Mouse (Mus musculus): ENCODE measurements around the gene Zfp64. TPM values are rescaled to one million over a fixed set of nuclear protein-coding genes. Genes with fewer than 3 reads are reported as not detected.
A peak's percentile ranks its signal among the peaks of the same experiment; 100 is the strongest.

Gene Zfp64
- polyA plus RNA-seq, 1 experiment from 2014 or later = 12.9 TPM

GRCm38 (mm10) chr2:168955850-168956346, 511 bp upstream of the Zfp64 start:
- WGBS = 40% methylated on average over 10 of the region's 10 CpGs
- Histone ChIP-seq H3K4me2 (replicated peaks; ENCODE audit: low read depth) (peak overlapping the region; percentile 95), H3K4me1 (replicated peaks; ENCODE audit: control insufficient read depth, insufficient read depth, low read length) (0 out of 2 replicates have a peak, but pooled peaks cover 4% of the 10 kb centered on the region), H3K27ac (ENCODE audit: low read depth, low read length) (peak overlapping the region; percentile 78; the same call in 1 of the 2 replicates), H3K9me3 (ENCODE audit: control insufficient read depth) (no peaks in the 10 kb centered on the region), H3K36me3 (ENCODE audit: control insufficient read depth, insufficient read depth) (peaks cover 7% of the 10 kb centered on the region; the same call in 1 of the 2 replicates), H3K4me3 (ENCODE audit: low read depth, low read length) (peak overlapping the region; percentile 73; the same call in 1 of the 2 replicates), H3K9ac (ENCODE audit: low read depth, low read length) (no peak overlapping the region), H3K27me3 (replicated peaks; ENCODE audit: control insufficient read depth, insufficient read depth, low read length) (no peaks in the 10 kb centered on the region)
- ATAC-seq = peak; percentile 41
- TF ChIP-seq CTCF (IDR thresholded peaks at IDR 0.05; ENCODE audit: low read depth) = no peak

GRCm38 (mm10) chr2:168954376-168954775, 1.0 kb downstream of the Zfp64 start:
- ATAC-seq = peak; percentile 27; the same call in 1 of the 2 replicates
- 5% methylated on average over 8 of the region's 8 CpGs for WGBS
- H3K27ac ChIP-seq (ENCODE audit: low read depth, low read length) = peak overlapping the region; percentile 78; the same call in 1 of the 2 replicates
- H3K9ac ChIP-seq (ENCODE audit: low read depth, low read length) = peak overlapping the region; percentile 82
- H3K9me3 ChIP-seq (ENCODE audit: control insufficient read depth) = no peaks in the 10 kb centered on the region
- peak overlapping the region; percentile 73 for H3K4me3 ChIP-seq (ENCODE audit: low read depth, low read length)
- peak overlapping the region; percentile 95 for H3K4me2 ChIP-seq (replicated peaks; ENCODE audit: low read depth)
- H3K27me3 ChIP-seq (replicated peaks; ENCODE audit: control insufficient read depth, insufficient read depth, low read length) = no peaks in the 10 kb centered on the region
- H3K36me3 ChIP-seq (ENCODE audit: control insufficient read depth, insufficient read depth) = peaks cover 17% of the 10 kb centered on the region
- H3K4me1 ChIP-seq (replicated peaks; ENCODE audit: control insufficient read depth, insufficient read depth, low read length) = 0 out of 2 replicates have a peak, but pooled peaks cover 4% of the 10 kb centered on the region
- TF ChIP-seq CTCF (IDR thresholded peaks at IDR 0.05; ENCODE audit: low read depth) = no peak

- 84% methylated on average over 6 of the region's 6 CpGs for WGBS
- Histone ChIP-seq H3K4me2 (replicated peaks; ENCODE audit: low read depth) (no peak overlapping the region), H3K36me3 (ENCODE audit: control insufficient read depth, insufficient read depth) (peaks cover 51% of the 10 kb centered on the region), H3K9me3 (ENCODE audit: control insufficient read depth) (no peaks in the 10 kb centered on the region), H3K27me3 (replicated peaks; ENCODE audit: control insufficient read depth, insufficient read depth, low read length) (no peaks in the 10 kb centered on the region), H3K4me3 (ENCODE audit: low read depth, low read length) (no peak overlapping the region), H3K27ac (ENCODE audit: low read depth, low read length) (no peak overlapping the region), H3K4me1 (replicated peaks; ENCODE audit: control insufficient read depth, insufficient read depth, low read length) (no peaks in the 10 kb centered on the region), H3K9ac (ENCODE audit: low read depth, low read length) (no peak overlapping the region)
- no peak for ATAC-seq
- TF ChIP-seq CTCF (IDR thresholded peaks at IDR 0.05; ENCODE audit: low read depth) = no peak
Observed at GRCm38 (mm10) chr2:168948506-168948905, 6.9 kb downstream of the Zfp64 start.

GRCm38 (mm10) chr2:168947663-168948062, 7.7 kb downstream of the Zfp64 start:
- ATAC-seq = peak; percentile 49; the same call in 1 of the 2 replicates
- Histone ChIP-seq H3K27me3 (replicated peaks; ENCODE audit: control insufficient read depth, insufficient read depth, low read length) (no peaks in the 10 kb centered on the region), H3K4me1 (replicated peaks; ENCODE audit: control insufficient read depth, insufficient read depth, low read length) (no peaks in the 10 kb centered on the region), H3K27ac (ENCODE audit: low read depth, low read length) (no peak overlapping the region), H3K4me3 (ENCODE audit: low read depth, low read length) (no peak overlapping the region), H3K4me2 (replicated peaks; ENCODE audit: low read depth) (no peak overlapping the region), H3K9ac (ENCODE audit: low read depth, low read length) (no peak overlapping the region), H3K36me3 (ENCODE audit: control insufficient read depth, insufficient read depth) (peaks cover 51% of the 10 kb centered on the region), H3K9me3 (ENCODE audit: control insufficient read depth) (no peaks in the 10 kb centered on the region)
- 96% methylated on average over 1 of the region's 1 CpGs for WGBS
- peak; percentile 62 for TF ChIP-seq CTCF (IDR thresholded peaks at IDR 0.05; ENCODE audit: low read depth)

- no peak overlapping the region for H3K9ac ChIP-seq (ENCODE audit: low read depth, low read length)
- no peak overlapping the region for H3K4me3 ChIP-seq (ENCODE audit: low read depth, low read length)
- H3K27ac ChIP-seq (ENCODE audit: low read depth, low read length) = no peak overlapping the region
- ATAC-seq = no peak
- H3K4me1 ChIP-seq (replicated peaks; ENCODE audit: control insufficient read depth, insufficient read depth, low read length) = no peaks in the 10 kb centered on the region
- H3K27me3 ChIP-seq (replicated peaks; ENCODE audit: control insufficient read depth, insufficient read depth, low read length) = no peaks in the 10 kb centered on the region
- WGBS = 94% methylated on average over 4 of the region's 4 CpGs
- peaks cover 55% of the 10 kb centered on the region for H3K36me3 ChIP-seq (ENCODE audit: control insufficient read depth, insufficient read depth)
- H3K9me3 ChIP-seq (ENCODE audit: control insufficient read depth) = no peaks in the 10 kb centered on the region
- no peak for TF ChIP-seq CTCF (IDR thresholded peaks at IDR 0.05; ENCODE audit: low read depth)
- H3K4me2 ChIP-seq (replicated peaks; ENCODE audit: low read depth) = no peak overlapping the region
Observed at GRCm38 (mm10) chr2:168944011-168944410, 11.4 kb downstream of the Zfp64 start.

GRCm38 (mm10) chr2:168939941-168940340, 15.4 kb downstream of the Zfp64 start:
- no peak for ATAC-seq
- Histone ChIP-seq H3K27ac (ENCODE audit: low read depth, low read length) (no peak overlapping the region), H3K27me3 (replicated peaks; ENCODE audit: control insufficient read depth, insufficient read depth, low read length) (no peaks in the 10 kb centered on the region), H3K9ac (ENCODE audit: low read depth, low read length) (no peak overlapping the region), H3K4me2 (replicated peaks; ENCODE audit: low read depth) (no peak overlapping the region), H3K4me1 (replicated peaks; ENCODE audit: control insufficient read depth, insufficient read depth, low read length) (no peaks in the 10 kb centered on the region), H3K9me3 (ENCODE audit: control insufficient read depth) (no peaks in the 10 kb centered on the region), H3K36me3 (ENCODE audit: control insufficient read depth, insufficient read depth) (peaks cover 62% of the 10 kb centered on the region), H3K4me3 (ENCODE audit: low read depth, low read length) (no peak overlapping the region)
- WGBS = 94% methylated on average over 8 of the region's 8 CpGs
- no peak for TF ChIP-seq CTCF (IDR thresholded peaks at IDR 0.05; ENCODE audit: low read depth)
